25 mouse cellular contexts compared by ENCODE assay signal in genomic region chrX:151553356-151553755, GRCm38 (mm10).
"Had no signal": no experiment of that assay in that cellular context is flagged by ENCODE, and none has a peak within 500 bp of the region (broad histone marks: within the 10 kb centered on the region; RNA-seq: fewer than 3 reads in every experiment).

No protein-coding gene starts in this region.

- H3K9me3 ChIP-seq: heart, embryonic 13.5 days; heart, embryonic 15.5 days; hindbrain, embryonic 13.5 days; hindbrain, embryonic 15.5 days; limb, embryonic 13.5 days; limb, embryonic 15.5 days had no signal

- ATAC-seq: hindbrain, postnatal 0 days; intestine, embryonic 16.5 days had no signal

- H3K4me2 ChIP-seq: heart, embryonic 11.5 days; heart, embryonic 13.5 days; heart, embryonic 15.5 days; hindbrain, embryonic 13.5 days; hindbrain, embryonic 15.5 days; limb, embryonic 13.5 days; limb, embryonic 15.5 days had no signal

- H3K9ac ChIP-seq: heart, embryonic 13.5 days; heart, embryonic 15.5 days; hindbrain, embryonic 13.5 days; hindbrain, embryonic 15.5 days; limb, embryonic 13.5 days; limb, embryonic 15.5 days had no signal

- H3K27ac ChIP-seq: gastrocnemius, adult 2 months; heart, adult 2 months; heart, embryonic 13.5 days; heart, embryonic 15.5 days; hindbrain, embryonic 13.5 days; hindbrain, embryonic 15.5 days; hindbrain, postnatal 0 days; layer of hippocampus, adult 2 months; limb, embryonic 13.5 days; limb, embryonic 15.5 days had no signal

- DNase-seq: gastrocnemius, adult 2 months; gastrocnemius, postnatal 10 days; gastrocnemius, postnatal 25 days; heart, adult 11 months; heart, adult 2 months; heart, postnatal 14 days; heart, postnatal 36 days; kidney, adult 11 months; kidney, adult 2 months; kidney, adult 9 months; kidney, postnatal 10 days; kidney, postnatal 25 days; kidney, postnatal 4 days; layer of hippocampus, postnatal 36 days; left cerebral cortex, postnatal 4 days had no signal

- H3K4me3 ChIP-seq: gastrocnemius, adult 2 months; heart, adult 2 months; heart, embryonic 13.5 days; heart, embryonic 15.5 days; hindbrain, embryonic 13.5 days; hindbrain, embryonic 15.5 days; layer of hippocampus, adult 2 months; limb, embryonic 13.5 days; limb, embryonic 15.5 days had no signal

- H3K27me3 ChIP-seq: heart, embryonic 13.5 days; heart, embryonic 15.5 days; hindbrain, embryonic 13.5 days; hindbrain, embryonic 15.5 days; limb, embryonic 13.5 days; limb, embryonic 15.5 days had no signal

- H3K4me1 ChIP-seq: heart, embryonic 13.5 days; heart, embryonic 15.5 days; hindbrain, embryonic 13.5 days; hindbrain, embryonic 15.5 days; limb, embryonic 13.5 days; limb, embryonic 15.5 days had no signal
